Mouse (Mus musculus): ENCODE data around the gene Capn12.

The Capn12 gene

GRCm38 (mm10) chr7:28881199-28881598 is at the start of gene Capn12:
Gene Capn12 (plus strand): TSS chr7:28881422.
- no peak for DNase-seq

- no peak for DNase-seq
Observed at GRCm38 (mm10) chr7:28832137-28832536, 49.1 kb upstream of the Capn12 start.

GRCm38 (mm10) chr7:28833723-28834347 is 47.4 kb upstream of the Capn12 start, which contains the start of gene Lgals4:
Gene Lgals4 (plus strand): TSS chr7:28833854.
- no peak for DNase-seq

GRCm38 (mm10) chr7:28836936-28837335 is 44.3 kb upstream of the Capn12 start:
- no peak for DNase-seq

- no peak for DNase-seq
Observed at GRCm38 (mm10) chr7:28838331-28838730, 42.9 kb upstream of the Capn12 start.

GRCm38 (mm10) chr7:28847273-28847672 is 33.9 kb upstream of the Capn12 start:
- DNase-seq: no peak

- DNase-seq: no peak
Observed at GRCm38 (mm10) chr7:28849700-28850236, 31.5 kb upstream of the Capn12 start.

GRCm38 (mm10) chr7:28850642-28851041 is 30.6 kb upstream of the Capn12 start:
- no peak for DNase-seq

- no peak for DNase-seq
Observed at GRCm38 (mm10) chr7:28859953-28860352, 21.3 kb upstream of the Capn12 start.

GRCm38 (mm10) chr7:28860898-28861297 is 20.3 kb upstream of the Capn12 start:
- no peak for DNase-seq

- DNase-seq: peak; percentile 58
Observed at GRCm38 (mm10) chr7:28862817-28863499, 18.3 kb upstream of the Capn12 start.

- DNase-seq: no peak
Observed at GRCm38 (mm10) chr7:28863540-28863939, 17.7 kb upstream of the Capn12 start, which contains the start of gene Lgals7. Gene Lgals7 (plus strand): TSS chr7:28863853.

- DNase-seq: no peak
Observed at GRCm38 (mm10) chr7:28864288-28864750, 16.9 kb upstream of the Capn12 start.

- peak; percentile 78 for DNase-seq
Observed at GRCm38 (mm10) chr7:28865481-28866300, 15.5 kb upstream of the Capn12 start.

- DNase-seq: no peak
Observed at GRCm38 (mm10) chr7:28866769-28867507, 14.3 kb upstream of the Capn12 start.

GRCm38 (mm10) chr7:28867508-28868340 is 13.5 kb upstream of the Capn12 start:
- peak; percentile 64 for DNase-seq

- no peak for DNase-seq
Observed at GRCm38 (mm10) chr7:28870901-28871664, 10.1 kb upstream of the Capn12 start.

GRCm38 (mm10) chr7:28874565-28874964 is 6.7 kb upstream of the Capn12 start:
- no peak for DNase-seq

- no peak for DNase-seq
Observed at GRCm38 (mm10) chr7:28876099-28876498, 5.1 kb upstream of the Capn12 start.

- DNase-seq: no peak
Observed at GRCm38 (mm10) chr7:28877155-28877554, 4.1 kb upstream of the Capn12 start.

GRCm38 (mm10) chr7:28877856-28878255 is 3.4 kb upstream of the Capn12 start:
- no peak for DNase-seq

Data from right cerebral cortex, postnatal 14 days (tissue).